Mouse (Mus musculus) urinary bladder, adult 18-20 months (tissue): Measurements from ENCODE around the gene Aftph.

Source experiments
- DNase-seq, 2 experiments: peaks; one replicate each; pipeline ENCODE4 v3.0.0; 2022; ENCODE audit warnings: low spot score in 2 of 2, mixed read lengths in 2 of 2

The Aftph gene

DNA sequence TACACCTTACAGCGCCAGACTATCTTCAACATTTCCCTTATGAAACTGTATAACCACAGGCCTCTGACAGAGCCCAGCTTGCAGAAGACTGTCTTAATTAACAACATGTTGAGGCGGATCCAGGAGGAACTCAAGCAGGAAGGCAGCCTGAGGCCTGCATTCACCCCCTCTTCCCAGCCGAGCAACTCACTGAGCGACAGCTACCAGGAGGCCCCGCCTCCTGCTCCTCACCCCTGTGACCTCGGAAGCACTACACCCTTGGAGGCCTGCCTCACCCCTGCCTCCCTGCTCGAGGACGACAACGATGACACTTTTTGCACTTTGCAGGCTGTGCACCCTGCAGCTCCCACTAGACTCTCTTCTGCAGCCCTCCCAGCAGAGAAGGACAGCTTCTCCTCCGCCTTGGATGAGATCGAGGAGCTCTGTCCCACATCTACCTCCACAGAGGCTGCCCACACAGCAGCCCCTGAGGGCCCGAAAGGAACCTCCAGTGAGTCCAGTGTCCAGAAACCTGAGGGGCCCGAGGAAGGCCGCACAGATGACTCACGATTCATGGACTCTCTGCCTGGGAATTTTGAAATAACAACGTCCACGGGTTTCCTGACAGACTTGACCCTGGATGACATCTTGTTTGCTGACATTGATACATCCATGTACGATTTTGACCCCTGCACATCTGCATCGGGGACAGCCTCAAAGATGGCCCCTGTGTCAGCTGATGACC is 93.3 kb downstream of the Aftph start:
- peak; percentile 45 to 53 for DNase-seq

DNA sequence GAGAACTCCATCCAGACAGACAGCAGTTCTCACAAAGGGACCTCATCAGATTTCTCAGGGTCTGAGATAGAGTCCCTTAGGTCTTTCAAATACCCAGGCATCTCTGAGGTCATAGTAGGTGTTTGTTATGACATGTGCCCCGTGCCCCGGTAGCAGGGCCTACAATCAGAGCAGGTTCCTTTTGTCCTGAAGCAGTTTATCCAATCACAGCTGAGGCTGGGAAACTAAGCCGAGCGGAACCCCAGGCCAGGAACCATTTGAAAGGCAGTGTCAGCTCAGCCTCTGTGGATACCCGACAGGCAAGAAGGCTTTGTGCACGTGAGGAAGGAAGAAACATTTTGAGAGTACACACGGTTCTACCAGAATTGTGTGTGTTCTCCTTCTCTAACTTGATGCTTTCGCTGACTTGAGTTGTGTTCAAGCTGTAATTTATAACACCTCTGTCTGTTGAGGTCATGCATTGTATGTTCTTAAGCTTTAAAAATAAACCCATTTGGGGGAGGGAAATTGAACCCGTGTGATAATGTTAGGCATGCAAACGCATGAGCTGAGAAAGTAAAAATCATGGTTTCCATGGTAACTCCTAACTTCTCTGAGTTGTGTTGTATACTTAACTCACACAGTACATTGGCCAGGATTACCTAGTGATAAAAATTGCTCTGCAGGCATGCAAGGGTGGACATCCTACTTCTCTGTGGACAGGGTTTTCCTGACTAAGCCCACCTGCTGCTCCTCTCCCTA is 94.2 kb downstream of the Aftph start:
- DNase-seq, result no peak

DNA sequence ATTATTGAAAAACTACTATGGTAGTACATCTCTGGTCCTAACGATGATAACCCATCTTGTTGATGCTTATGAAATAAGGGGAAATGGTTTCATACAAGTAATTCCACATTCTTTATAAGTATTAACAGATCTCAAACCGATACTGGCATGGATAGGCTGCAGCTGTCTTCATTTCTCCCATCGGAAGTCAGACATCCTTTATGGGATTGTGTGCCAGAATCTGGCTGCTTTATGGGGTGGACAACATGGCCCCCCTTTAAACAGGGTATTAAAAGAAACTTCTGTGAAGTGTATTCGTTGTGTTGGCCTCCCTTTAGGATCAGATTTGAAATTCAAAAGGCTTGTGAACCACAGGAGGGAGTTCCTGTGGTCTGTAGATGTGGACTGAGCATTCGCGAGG is 95.2 kb downstream of the Aftph start:
- DNase-seq, result no peak

DNA sequence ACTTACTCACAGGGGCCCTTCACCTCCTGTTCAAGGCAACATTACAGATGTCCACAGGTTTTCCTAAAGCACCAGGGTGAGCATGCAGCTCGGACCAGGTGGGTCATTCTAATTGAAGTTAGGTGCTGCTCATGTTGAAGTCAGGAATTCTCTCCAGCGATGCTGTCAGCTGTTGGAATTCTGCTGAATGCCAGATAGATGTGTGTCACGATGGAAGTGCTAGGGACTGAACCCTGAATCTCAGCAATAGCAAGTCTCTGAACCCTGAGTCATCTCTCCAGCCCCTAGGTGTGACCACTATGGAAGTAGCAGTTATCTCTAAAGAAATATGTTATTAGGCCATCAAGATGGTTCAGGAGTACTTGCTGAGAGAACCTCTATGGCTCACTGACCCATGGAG is 95.9 kb downstream of the Aftph start:
- DNase-seq, result no peak

DNA sequence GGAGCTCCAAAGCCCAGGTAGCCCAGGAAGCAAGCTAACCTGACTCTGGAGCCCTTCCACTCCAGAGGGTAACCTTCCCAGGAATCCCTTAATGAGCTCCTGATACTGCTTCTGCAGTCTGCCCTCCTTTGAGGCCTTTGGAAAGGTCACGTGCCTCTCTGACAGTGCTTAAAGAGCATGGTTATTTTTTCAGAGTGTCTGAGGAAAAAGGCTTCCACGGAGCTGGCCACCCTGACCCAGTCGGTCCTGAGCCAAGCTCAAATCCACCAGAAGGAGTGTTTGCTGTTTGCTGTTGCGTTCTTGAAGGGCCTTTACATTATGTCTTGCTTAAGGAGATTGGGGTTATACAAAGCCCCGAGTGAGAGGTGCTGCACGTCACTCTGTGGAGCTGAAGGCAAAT is 96.5 kb downstream of the Aftph start:
- DNase-seq, result no peak

DNA sequence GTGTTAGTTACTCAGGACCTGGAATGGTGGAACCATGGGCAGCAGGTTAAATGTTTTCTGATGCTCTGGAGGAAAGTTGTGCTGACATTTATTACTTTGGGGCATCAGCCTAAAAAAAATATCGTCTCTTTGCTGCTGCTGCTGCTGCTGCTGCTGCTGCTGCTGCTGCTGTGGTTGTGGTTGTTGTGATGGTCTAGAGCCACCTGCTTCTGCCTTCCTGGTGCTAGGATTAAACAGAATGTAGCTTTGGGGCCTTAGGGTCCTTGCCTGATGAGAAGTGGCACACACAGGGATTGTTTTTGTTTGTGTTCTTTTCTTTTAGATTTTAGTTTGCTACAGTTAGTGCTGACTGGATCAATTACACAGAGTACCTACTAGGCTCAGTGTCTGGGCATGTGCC is 97.2 kb downstream of the Aftph start:
- no peak for DNase-seq

DNA sequence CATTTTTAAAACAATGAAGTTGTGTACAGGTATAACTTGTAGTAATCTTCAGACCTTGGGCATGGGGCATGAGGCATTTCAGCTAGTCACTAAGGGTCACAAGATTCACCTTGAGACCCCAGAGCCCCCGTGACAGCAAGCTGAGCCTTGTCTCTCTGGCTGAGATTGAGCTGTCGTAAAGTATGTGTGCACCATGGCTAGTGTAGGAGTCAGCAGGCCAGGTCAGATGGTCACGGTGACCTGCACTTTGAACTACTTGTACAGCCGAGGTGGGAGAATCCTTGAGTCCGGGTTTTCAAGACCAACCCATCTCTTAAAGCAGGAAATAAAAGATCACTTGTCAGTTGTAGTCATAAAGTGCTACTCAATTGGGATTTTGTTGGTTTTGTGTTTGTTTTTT is 98.2 kb downstream of the Aftph start:
- no peak for DNase-seq

DNA sequence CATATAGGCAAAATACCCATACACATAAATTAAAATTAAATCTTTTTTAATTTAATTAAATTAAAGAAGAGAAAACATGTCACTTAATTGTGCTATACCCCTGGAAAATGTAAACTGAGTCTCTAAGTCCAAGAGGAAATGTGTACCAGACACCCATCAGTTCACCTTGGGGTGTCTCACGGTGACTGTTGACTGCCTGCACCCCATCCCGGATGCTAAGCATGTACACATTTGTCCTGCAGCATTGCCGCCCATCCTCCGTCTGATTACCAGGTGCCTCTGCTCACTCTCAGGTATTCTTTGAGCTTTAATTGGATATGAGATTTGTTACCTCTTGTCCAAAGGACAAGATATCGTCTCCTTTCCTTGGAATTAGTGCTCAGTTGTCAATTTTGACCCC is 99.1 kb downstream of the Aftph start:
- no peak for DNase-seq

DNA sequence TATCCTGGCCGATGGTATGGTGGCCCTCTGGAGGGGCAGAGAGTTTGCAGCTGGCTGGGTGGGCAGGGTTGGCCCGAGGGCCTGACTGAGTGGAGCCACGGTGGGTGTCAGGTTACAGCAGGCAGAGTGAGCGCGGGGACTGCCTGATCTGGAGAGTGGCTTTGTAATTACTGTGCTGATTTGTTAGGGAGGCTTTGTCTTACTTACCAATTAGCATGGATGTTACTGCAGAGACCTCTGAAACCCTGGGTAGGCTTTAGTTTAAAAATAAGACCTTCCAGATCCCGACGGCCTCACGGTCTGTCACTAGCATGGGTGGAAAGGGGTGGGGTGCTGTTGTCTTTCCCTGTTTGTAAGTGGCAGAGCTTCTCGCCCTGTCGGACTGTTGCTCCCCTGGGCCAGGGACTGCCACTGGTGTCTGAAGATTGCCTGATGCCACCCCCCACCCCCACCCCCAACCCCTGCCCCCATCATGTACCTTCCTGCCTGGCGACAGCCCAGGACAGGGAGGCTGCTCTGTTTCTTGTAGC is 101.4 kb downstream of the Aftph start:
- DNase-seq, result no peak

DNA sequence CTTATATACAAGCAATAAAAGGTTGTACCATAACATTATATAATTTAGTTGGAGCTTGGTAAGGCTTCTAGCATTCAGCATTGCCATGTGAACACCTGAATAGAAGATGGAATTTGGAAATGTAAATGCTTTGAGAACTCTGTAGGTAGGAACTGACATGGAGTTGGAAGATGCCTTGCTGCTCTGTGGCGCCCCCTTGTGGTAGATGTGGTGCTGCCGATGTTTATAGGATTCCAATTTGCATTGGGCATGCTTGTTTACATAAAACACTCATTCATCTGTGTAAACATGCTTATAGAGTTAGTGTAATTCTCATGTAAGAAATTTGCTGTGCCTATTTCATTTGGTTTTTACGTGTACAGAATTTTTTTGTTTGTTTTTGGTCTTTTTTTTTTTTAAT is 102.5 kb downstream of the Aftph start:
- peak; percentile 44 to 60 for DNase-seq

DNA sequence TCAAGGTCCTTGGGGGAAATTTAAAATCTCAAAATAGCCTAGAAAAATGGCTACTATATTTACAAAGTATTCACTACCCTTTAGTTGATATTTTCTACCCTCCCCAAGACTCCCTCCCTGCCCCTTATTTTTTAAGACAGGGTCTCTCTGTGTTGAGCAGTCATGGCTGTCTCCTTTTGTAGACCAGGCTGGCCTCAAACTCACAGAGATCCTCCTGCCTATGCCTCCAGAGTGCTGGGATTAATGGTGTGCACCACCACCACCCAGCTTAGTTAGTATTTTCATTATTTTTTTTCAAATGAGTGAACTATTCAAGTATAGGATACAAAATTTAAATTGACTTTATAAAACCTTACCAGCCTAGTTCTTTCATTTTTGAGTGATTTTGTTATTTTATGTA is 104.3 kb downstream of the Aftph start:
- DNase-seq, result no peak

DNA sequence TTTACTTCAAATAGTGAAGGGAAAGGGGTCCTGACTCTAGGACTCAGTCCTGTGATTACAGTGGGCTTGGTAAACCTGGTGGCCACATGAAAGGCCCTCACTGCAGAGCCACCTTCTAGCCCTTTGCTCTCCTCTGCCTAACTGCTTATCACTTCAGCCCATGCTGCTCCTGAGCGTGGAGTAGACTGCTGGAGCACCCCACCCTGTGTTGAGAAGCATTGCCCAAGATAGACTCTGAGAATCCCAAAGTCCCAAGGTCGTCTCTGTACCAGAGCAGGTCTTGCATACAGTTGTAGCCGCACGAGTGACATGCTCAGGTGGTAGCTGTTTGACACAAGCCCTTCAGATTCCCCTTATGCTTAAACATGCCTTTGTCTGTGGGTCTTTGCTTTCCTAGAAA is 105.3 kb downstream of the Aftph start:
- DNase-seq, result no peak

DNA sequence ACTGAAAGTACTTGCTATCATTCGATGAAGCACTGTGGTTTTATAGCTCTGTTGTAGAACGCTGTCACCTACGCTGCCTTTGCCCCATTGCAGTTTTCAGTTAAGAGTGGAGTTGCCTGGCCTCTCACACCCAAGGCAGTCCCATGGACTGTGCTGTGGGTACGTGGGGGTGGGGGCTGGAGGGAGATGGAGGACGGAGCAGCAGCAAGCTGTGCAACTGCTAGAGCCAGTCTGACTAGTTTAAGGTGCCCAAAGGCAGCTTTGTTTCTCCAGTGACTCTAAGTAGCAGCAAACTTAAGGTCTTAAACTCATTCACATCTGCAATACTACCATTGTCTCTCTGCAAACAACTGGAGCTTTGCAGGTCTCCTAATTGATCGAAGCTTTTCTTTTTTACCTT is 105.7 kb downstream of the Aftph start:
- peak in 1 of 2 experiments; percentile 49 for DNase-seq
